Mouse (Mus musculus): ENCODE results near the gene Nrxn3. TPM values are rescaled to one million over a fixed set of nuclear protein-coding genes. Genes with fewer than 3 reads are reported as not detected.

Nrxn3 gene
- polyA plus RNA-seq, 1 experiment from 2014 or later = 96.9 TPM

DNA sequence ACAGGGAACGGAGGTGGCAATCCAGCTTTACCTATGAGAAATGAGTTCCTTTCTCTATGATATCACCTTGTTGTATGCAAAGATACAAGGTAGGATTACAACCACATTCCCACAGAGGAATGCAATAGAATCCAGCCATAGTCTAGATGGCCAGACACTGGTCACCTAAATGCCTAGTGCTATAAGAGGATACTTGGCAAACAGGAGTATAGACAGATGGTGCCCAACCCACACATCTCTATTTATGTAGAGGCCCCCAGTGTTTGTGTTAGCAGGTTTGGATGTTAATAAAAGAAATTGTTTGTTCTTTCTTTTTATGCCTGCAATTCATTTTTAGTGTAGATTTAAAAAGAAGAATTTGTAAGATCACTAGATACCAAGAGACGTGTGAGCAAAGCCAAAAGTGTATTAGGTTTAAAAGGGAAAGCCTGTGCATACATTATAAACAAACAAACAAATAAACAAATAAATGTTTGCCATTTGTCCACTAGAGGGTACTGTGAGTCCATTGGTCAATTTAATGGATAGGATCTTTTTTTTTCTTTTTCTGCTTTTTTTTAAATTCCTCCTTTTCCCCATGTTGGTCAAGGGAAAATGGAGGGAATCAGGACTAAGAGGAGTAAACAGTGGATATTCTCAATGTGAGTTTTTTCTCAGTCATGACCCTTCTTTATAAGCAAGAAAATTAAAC lies 832.2 kb downstream of the Nrxn3 start:
- H3K4me1 ChIP-seq (replicated peaks; ENCODE audit: control insufficient read depth, insufficient read depth, low read length) = no peaks in the 10 kb centered on the region
- H3K27ac ChIP-seq = no peak overlapping the region
- no peaks in the 10 kb centered on the region for H3K9me3 ChIP-seq (ENCODE audit: control insufficient read depth, low read length)
- 74% methylated on average over 2 of the region's 2 CpGs for WGBS
- H3K4me3 ChIP-seq (replicated peaks; ENCODE audit: low read length) = no peak overlapping the region
- H3K4me2 ChIP-seq (replicated peaks) = no peak overlapping the region
- DNase-seq (ENCODE audit: low spot score) (peak; percentile 68), ATAC-seq (ENCODE audit: low FRiP score) (no peak)
- H3K9ac ChIP-seq = no peak overlapping the region
- no peaks in the 10 kb centered on the region for H3K36me3 ChIP-seq (replicated peaks; ENCODE audit: control insufficient read depth, insufficient read depth)
- H3K27me3 ChIP-seq (ENCODE audit: control insufficient read depth, insufficient read depth, low read length) = no peaks in the 10 kb centered on the region

GRCm38 (mm10) chr12:89558921-89559320 lies 836.2 kb downstream of the Nrxn3 start:
- ATAC-seq (ENCODE audit: low FRiP score) (no peak), DNase-seq (ENCODE audit: low spot score) (no peak)
- 91% methylated on average over 1 of the region's 1 CpGs for WGBS
- no peak overlapping the region for H3K4me2 ChIP-seq (replicated peaks)
- H3K9ac ChIP-seq = no peak overlapping the region
- no peaks in the 10 kb centered on the region for H3K4me1 ChIP-seq (replicated peaks; ENCODE audit: control insufficient read depth, insufficient read depth, low read length)
- H3K27ac ChIP-seq = no peak overlapping the region
- no peaks in the 10 kb centered on the region for H3K9me3 ChIP-seq (ENCODE audit: control insufficient read depth, low read length)
- no peaks in the 10 kb centered on the region for H3K27me3 ChIP-seq (ENCODE audit: control insufficient read depth, insufficient read depth, low read length)
- H3K4me3 ChIP-seq (replicated peaks; ENCODE audit: low read length) = no peak overlapping the region
- H3K36me3 ChIP-seq (replicated peaks; ENCODE audit: control insufficient read depth, insufficient read depth) = no peaks in the 10 kb centered on the region

DNA sequence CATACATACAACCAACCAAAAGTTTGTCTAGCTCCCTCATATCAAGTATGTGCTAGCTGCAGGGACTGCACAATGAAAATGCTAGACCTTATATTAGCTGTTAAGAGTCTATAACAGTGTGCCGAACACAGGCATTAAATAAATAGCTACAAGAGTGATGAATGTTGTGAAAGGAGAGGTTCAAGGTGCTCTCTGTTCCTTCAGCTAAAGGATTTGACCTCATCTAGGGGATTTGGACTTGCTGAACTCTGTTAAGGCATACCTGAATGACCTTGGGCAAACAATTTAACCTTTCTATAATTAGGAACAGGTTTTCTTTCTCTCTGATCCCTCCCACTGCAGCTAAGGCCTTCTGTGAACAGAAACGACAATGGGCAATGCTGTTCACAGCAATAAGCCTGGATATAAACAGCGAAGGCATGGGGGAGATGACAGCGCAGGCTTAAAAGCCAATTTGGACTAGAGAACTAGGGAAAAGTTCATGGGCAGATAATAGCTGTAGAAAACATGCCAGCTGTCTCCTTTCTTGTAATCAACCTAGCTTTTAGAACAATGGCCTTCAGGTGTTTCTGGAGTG lies 839.4 kb downstream of the Nrxn3 start:
- no peak for DNase-seq (ENCODE audit: low spot score)
- H3K27me3 ChIP-seq (ENCODE audit: control insufficient read depth, insufficient read depth, low read length) = no peaks in the 10 kb centered on the region
- H3K36me3 ChIP-seq (replicated peaks; ENCODE audit: control insufficient read depth, insufficient read depth) = no peaks in the 10 kb centered on the region
- no peak overlapping the region for H3K27ac ChIP-seq
- ATAC-seq (ENCODE audit: low FRiP score) = no peak
- H3K4me3 ChIP-seq (replicated peaks; ENCODE audit: low read length) = no peak overlapping the region
- H3K4me2 ChIP-seq (replicated peaks) = no peak overlapping the region
- no peaks in the 10 kb centered on the region for H3K9me3 ChIP-seq (ENCODE audit: control insufficient read depth, low read length)
- H3K4me1 ChIP-seq (replicated peaks; ENCODE audit: control insufficient read depth, insufficient read depth, low read length) = no peaks in the 10 kb centered on the region
- H3K9ac ChIP-seq = no peak overlapping the region
- WGBS = 78% methylated on average over 4 of the region's 4 CpGs

- Histone ChIP-seq H3K4me3 (replicated peaks; ENCODE audit: low read length) (no peak overlapping the region), H3K27ac (no peak overlapping the region), H3K27me3 (ENCODE audit: control insufficient read depth, insufficient read depth, low read length) (no peaks in the 10 kb centered on the region), H3K9me3 (ENCODE audit: control insufficient read depth, low read length) (no peaks in the 10 kb centered on the region), H3K9ac (no peak overlapping the region), H3K4me1 (replicated peaks; ENCODE audit: control insufficient read depth, insufficient read depth, low read length) (0 out of 2 replicates have a peak, but pooled peaks cover 6% of the 10 kb centered on the region), H3K36me3 (replicated peaks; ENCODE audit: control insufficient read depth, insufficient read depth) (no peaks in the 10 kb centered on the region), H3K4me2 (replicated peaks) (no peak overlapping the region)
- 57% methylated on average over 6 of the region's 6 CpGs for WGBS
- peak; percentile 43; the same call in 1 of the 2 replicates for ATAC-seq (ENCODE audit: low FRiP score)
- no peak for DNase-seq (ENCODE audit: low spot score)
These were observed 846.2 kb downstream of the Nrxn3 start for GRCm38 (mm10) chr12:89568723-89569377.

DNA sequence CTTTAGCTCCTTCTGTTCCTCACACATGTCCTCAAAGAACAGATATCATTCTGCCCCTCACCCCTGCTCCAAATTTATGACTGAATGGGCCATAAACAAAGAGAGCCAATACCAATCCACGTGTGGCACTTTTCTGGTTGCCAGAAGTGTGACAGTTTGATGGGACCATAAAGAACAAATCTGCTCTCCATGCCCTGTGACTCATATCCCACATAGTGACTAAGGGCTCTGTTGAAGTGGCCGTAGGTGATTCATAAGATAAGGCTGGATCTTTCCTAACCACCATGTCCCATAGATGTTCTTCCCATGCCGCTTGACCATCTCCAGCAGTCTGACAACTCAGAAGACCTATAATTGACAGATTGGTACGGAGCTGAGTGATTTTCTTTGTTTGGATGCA lies 869.8 kb downstream of the Nrxn3 start:
- no peaks in the 10 kb centered on the region for H3K36me3 ChIP-seq (replicated peaks; ENCODE audit: control insufficient read depth, insufficient read depth)
- no peak overlapping the region for H3K27ac ChIP-seq
- H3K9ac ChIP-seq = no peak overlapping the region
- no peaks in the 10 kb centered on the region for H3K4me1 ChIP-seq (replicated peaks; ENCODE audit: control insufficient read depth, insufficient read depth, low read length)
- 84% methylated on average over 4 of the region's 4 CpGs for WGBS
- no peaks in the 10 kb centered on the region for H3K9me3 ChIP-seq (ENCODE audit: control insufficient read depth, low read length)
- H3K4me2 ChIP-seq (replicated peaks) = no peak overlapping the region
- H3K27me3 ChIP-seq (ENCODE audit: control insufficient read depth, insufficient read depth, low read length) = no peaks in the 10 kb centered on the region
- no peak for DNase-seq (ENCODE audit: low spot score)
- no peak for ATAC-seq (ENCODE audit: low FRiP score)
- no peak overlapping the region for H3K4me3 ChIP-seq (replicated peaks; ENCODE audit: low read length)

GRCm38 (mm10) chr12:89613670-89614069 lies 891.0 kb downstream of the Nrxn3 start:
- Histone ChIP-seq H3K36me3 (replicated peaks; ENCODE audit: control insufficient read depth, insufficient read depth) (no peaks in the 10 kb centered on the region), H3K4me2 (replicated peaks) (no peak overlapping the region), H3K9ac (no peak overlapping the region), H3K27me3 (ENCODE audit: control insufficient read depth, insufficient read depth, low read length) (no peaks in the 10 kb centered on the region), H3K4me3 (replicated peaks; ENCODE audit: low read length) (no peak overlapping the region), H3K4me1 (replicated peaks; ENCODE audit: control insufficient read depth, insufficient read depth, low read length) (0 out of 2 replicates have a peak, but pooled peaks cover 5% of the 10 kb centered on the region), H3K9me3 (ENCODE audit: control insufficient read depth, low read length) (no peaks in the 10 kb centered on the region), H3K27ac (peak overlapping the region; percentile 67)
- 58% methylated on average over 2 of the region's 2 CpGs for WGBS
- DNase-seq (ENCODE audit: low spot score) (no peak), ATAC-seq (ENCODE audit: low FRiP score) (no peak)

DNA sequence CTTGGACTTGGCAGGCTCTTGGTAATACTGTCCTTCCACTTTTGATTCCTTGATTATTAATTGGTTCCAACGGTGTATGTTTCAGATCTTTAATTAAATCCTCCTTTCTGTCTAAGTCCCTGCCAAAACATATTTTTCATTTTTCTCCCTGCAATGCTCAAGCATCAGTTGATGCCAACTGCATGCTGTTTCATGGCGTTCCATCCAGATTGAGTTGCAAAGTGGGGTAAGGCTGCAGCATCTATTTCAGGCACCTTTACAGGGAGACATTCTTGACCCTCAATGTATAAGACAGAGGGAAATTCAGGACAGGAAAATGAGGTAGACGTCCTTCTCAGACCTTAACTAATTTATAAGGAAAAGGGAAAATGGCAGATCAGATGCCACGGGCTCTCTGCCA lies 903.1 kb downstream of the Nrxn3 start:
- no peaks in the 10 kb centered on the region for H3K9me3 ChIP-seq (ENCODE audit: control insufficient read depth, low read length)
- H3K27ac ChIP-seq = no peak overlapping the region
- ATAC-seq (ENCODE audit: low FRiP score) (no peak), DNase-seq (ENCODE audit: low spot score) (no peak)
- H3K4me1 ChIP-seq (replicated peaks; ENCODE audit: control insufficient read depth, insufficient read depth, low read length) = peaks cover 4% of the 10 kb centered on the region; the same call in 1 of the 2 replicates
- H3K9ac ChIP-seq = no peak overlapping the region
- no peak overlapping the region for H3K4me3 ChIP-seq (replicated peaks; ENCODE audit: low read length)
- no peaks in the 10 kb centered on the region for H3K27me3 ChIP-seq (ENCODE audit: control insufficient read depth, insufficient read depth, low read length)
- 78% methylated on average over 4 of the region's 4 CpGs for WGBS
- H3K36me3 ChIP-seq (replicated peaks; ENCODE audit: control insufficient read depth, insufficient read depth) = no peaks in the 10 kb centered on the region
- H3K4me2 ChIP-seq (replicated peaks) = no peak overlapping the region

- Histone ChIP-seq H3K4me2 (replicated peaks) (no peak overlapping the region), H3K9me3 (ENCODE audit: control insufficient read depth, low read length) (no peaks in the 10 kb centered on the region), H3K4me1 (replicated peaks; ENCODE audit: control insufficient read depth, insufficient read depth, low read length) (no peaks in the 10 kb centered on the region), H3K4me3 (replicated peaks; ENCODE audit: low read length) (no peak overlapping the region), H3K27me3 (ENCODE audit: control insufficient read depth, insufficient read depth, low read length) (no peaks in the 10 kb centered on the region), H3K27ac (no peak overlapping the region), H3K9ac (no peak overlapping the region), H3K36me3 (replicated peaks; ENCODE audit: control insufficient read depth, insufficient read depth) (no peaks in the 10 kb centered on the region)
- WGBS = 81% methylated on average over 4 of the region's 4 CpGs
- no peak for ATAC-seq (ENCODE audit: low FRiP score)
- DNase-seq (ENCODE audit: low spot score) = no peak
These were observed 917.4 kb downstream of the Nrxn3 start for GRCm38 (mm10) chr12:89640046-89640445.

GRCm38 (mm10) chr12:89641460-89641859 lies 918.8 kb downstream of the Nrxn3 start:
- no peak for ATAC-seq (ENCODE audit: low FRiP score)
- H3K4me1 ChIP-seq (replicated peaks; ENCODE audit: control insufficient read depth, insufficient read depth, low read length) = no peaks in the 10 kb centered on the region
- H3K4me2 ChIP-seq (replicated peaks) = no peak overlapping the region
- no peak overlapping the region for H3K4me3 ChIP-seq (replicated peaks; ENCODE audit: low read length)
- no peaks in the 10 kb centered on the region for H3K36me3 ChIP-seq (replicated peaks; ENCODE audit: control insufficient read depth, insufficient read depth)
- H3K27me3 ChIP-seq (ENCODE audit: control insufficient read depth, insufficient read depth, low read length) = no peaks in the 10 kb centered on the region
- H3K9me3 ChIP-seq (ENCODE audit: control insufficient read depth, low read length) = no peaks in the 10 kb centered on the region
- 27% methylated on average over 1 of the region's 1 CpGs for WGBS
- DNase-seq (ENCODE audit: low spot score) = no peak
- H3K9ac ChIP-seq = no peak overlapping the region
- no peak overlapping the region for H3K27ac ChIP-seq

Measured in hindbrain, embryonic 14.5 days (tissue).